Mouse (Mus musculus) limb, embryonic 12.5 days (tissue): ENCODE results near the gene Tbl1xr1. TPM values are rescaled to one million over a fixed set of nuclear protein-coding genes. Genes with fewer than 3 reads are reported as not detected.

Source experiments
- ATAC-seq: fragments of 200-750 bp; cut with Nextera tagmentation; 2 replicates; pipeline ENCODE4 v1.8.0; 2017; ENCODE audit warnings: low read depth, moderate TSS enrichment; ENCODE audit not compliant: insufficient number of reproducible peaks, insufficient read depth, low FRiP score, low TSS enrichment
- H3K27ac ChIP-seq: fragments of 300-500 bp; sonication (generic); 2 replicates; pipeline ENCODE4 v1.5.1; 2016; ENCODE audit warnings: mild to moderate bottlenecking, moderate library complexity
- H3K27me3 ChIP-seq: fragments of 300-500 bp; sonication (generic); 2 replicates; pipeline ENCODE4 v1.6.1; 2016; ENCODE audit warnings: mild to moderate bottlenecking, moderate library complexity
- H3K36me3 ChIP-seq: fragments of 300-500 bp; sonication (generic); 2 replicates; pipeline ENCODE4 v1.6.1; 2016; ENCODE audit warnings: mild to moderate bottlenecking, moderate library complexity
- H3K4me1 ChIP-seq: fragments of 300-500 bp; sonication (generic); replicated peaks from 2 replicates; pipeline ENCODE4 v1.6.1; 2016
- H3K4me2 ChIP-seq: fragments of 300-500 bp; sonication (generic); 2 replicates; pipeline ENCODE4 v1.6.1; 2016; ENCODE audit warnings: mild to moderate bottlenecking, moderate library complexity
- H3K4me3 ChIP-seq: fragments of 300-500 bp; sonication (generic); replicated peaks from 2 replicates; pipeline ENCODE4 v1.5.1; 2016; ENCODE audit warnings: mild to moderate bottlenecking
- H3K9ac ChIP-seq: fragments of 300-500 bp; sonication (generic); replicated peaks from 2 replicates; pipeline ENCODE4 v1.6.1; 2016; ENCODE audit warnings: mild to moderate bottlenecking, moderate library complexity
- H3K9me3 ChIP-seq: fragments of 300-500 bp; sonication (generic); 2 replicates; pipeline ENCODE4 v1.6.1; 2016; ENCODE audit warnings: mild to moderate bottlenecking, moderate library complexity
- WGBS: fragments of 180-500 bp; shearing (Covaris S2); methylation state at CpG from one replicate; pipeline ENCODE4 v1.1.7; 2016; 5-methylcytosine and 5-hydroxymethylcytosine counted together
- polyA plus RNA-seq: library from polyadenylated mRNA; unstranded; fragments of >200 nt; fragmentation: Nextera tagmentation; extraction: Ambion mirVana; gene quantifications from 2 replicates; pipeline ENCODE4 v1.2.1, GENCODE M21; 2016

The Tbl1xr1 gene
- polyA plus RNA-seq, 1 experiment from 2014 or later: 38.0 TPM

GRCm38 (mm10) chr3:22090431-22091265 lies 14.2 kb downstream of the Tbl1xr1 start:
- Histone ChIP-seq H3K9ac (no peak overlapping the region), H3K4me2 (no peak overlapping the region), H3K9me3 (no peaks in the 10 kb centered on the region), H3K27ac (0 out of 2 replicates have a peak overlapping the region, but pooled peaks have one; percentile 12), H3K4me3 (no peak overlapping the region), H3K4me1 (peaks cover 44% of the 10 kb centered on the region), H3K36me3 (peaks cover 3% of the 10 kb centered on the region; the same call in 1 of the 2 replicates), H3K27me3 (no peaks in the 10 kb centered on the region)
- no peak for ATAC-seq
- WGBS: 68% methylated on average over 8 of the region's 8 CpGs

GRCm38 (mm10) chr3:22091266-22091550 lies 14.8 kb downstream of the Tbl1xr1 start:
- no peak for ATAC-seq
- H3K9me3 ChIP-seq: no peaks in the 10 kb centered on the region
- no peak overlapping the region for H3K27ac ChIP-seq
- peaks cover 44% of the 10 kb centered on the region for H3K4me1 ChIP-seq
- no peak overlapping the region for H3K9ac ChIP-seq
- 78% methylated on average over 3 of the region's 3 CpGs for WGBS
- peaks cover 3% of the 10 kb centered on the region; the same call in 1 of the 2 replicates for H3K36me3 ChIP-seq
- no peak overlapping the region for H3K4me3 ChIP-seq
- no peak overlapping the region for H3K4me2 ChIP-seq
- no peaks in the 10 kb centered on the region for H3K27me3 ChIP-seq

DNA sequence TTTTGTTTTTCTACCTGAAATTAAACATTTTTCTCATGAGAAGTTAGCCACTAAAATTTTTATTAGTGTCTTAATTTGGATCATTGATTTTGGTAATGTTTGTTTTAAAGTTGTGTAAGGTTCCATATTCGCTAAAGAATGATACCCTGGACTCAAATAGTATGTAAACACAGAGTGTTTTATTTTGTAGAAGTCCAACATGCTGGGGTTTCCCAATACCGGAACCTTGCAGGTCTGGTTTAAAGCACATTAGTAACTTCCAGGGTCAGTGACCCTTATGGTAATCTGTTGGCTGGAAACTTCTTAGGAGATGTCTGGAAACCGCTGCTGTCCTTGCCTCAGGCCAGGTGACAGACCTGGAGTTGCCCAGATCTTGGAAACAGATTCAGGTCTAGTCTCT lies 15.2 kb downstream of the Tbl1xr1 start:
- 75% methylated on average over 3 of the region's 3 CpGs for WGBS
- H3K4me1 ChIP-seq: peaks cover 44% of the 10 kb centered on the region
- ATAC-seq: no peak
- no peak overlapping the region for H3K9ac ChIP-seq
- no peaks in the 10 kb centered on the region for H3K27me3 ChIP-seq
- H3K36me3 ChIP-seq: peaks cover 3% of the 10 kb centered on the region; the same call in 1 of the 2 replicates
- no peak overlapping the region for H3K4me2 ChIP-seq
- H3K4me3 ChIP-seq: no peak overlapping the region
- H3K27ac ChIP-seq: no peak overlapping the region
- H3K9me3 ChIP-seq: no peaks in the 10 kb centered on the region

DNA sequence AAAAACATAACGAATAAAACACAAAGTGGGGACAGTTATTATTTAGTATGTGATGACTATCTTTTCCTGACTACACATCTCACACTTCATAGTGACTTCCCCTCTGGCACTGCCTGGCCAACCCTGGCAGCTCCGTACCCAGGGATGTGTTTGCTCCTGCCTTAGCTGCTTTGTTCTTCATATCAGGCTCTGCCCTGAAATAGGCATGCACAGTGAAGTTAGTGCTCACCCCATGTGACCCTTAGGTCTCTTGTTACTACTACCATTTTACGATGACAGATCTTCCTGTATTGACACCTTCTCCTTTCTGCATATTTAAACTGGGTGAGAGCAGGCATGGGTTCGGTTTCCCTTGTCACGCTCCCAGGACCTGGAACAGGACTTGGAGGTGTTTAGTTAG lies 16.3 kb downstream of the Tbl1xr1 start:
- peaks cover 44% of the 10 kb centered on the region for H3K4me1 ChIP-seq
- H3K36me3 ChIP-seq: peaks cover 3% of the 10 kb centered on the region; the same call in 1 of the 2 replicates
- no peak overlapping the region for H3K4me2 ChIP-seq
- no peak overlapping the region for H3K9ac ChIP-seq
- 74% methylated on average over 5 of the region's 5 CpGs for WGBS
- no peak overlapping the region for H3K4me3 ChIP-seq
- no peak overlapping the region for H3K27ac ChIP-seq
- no peaks in the 10 kb centered on the region for H3K27me3 ChIP-seq
- H3K9me3 ChIP-seq: no peaks in the 10 kb centered on the region
- no peak for ATAC-seq

GRCm38 (mm10) chr3:22103986-22104515 lies 27.6 kb downstream of the Tbl1xr1 start:
- WGBS: 54% methylated on average over 5 of the region's 5 CpGs

GRCm38 (mm10) chr3:22105471-22105870 lies 29.0 kb downstream of the Tbl1xr1 start:
- no peak overlapping the region for H3K4me3 ChIP-seq
- 24% methylated on average over 6 of the region's 6 CpGs for WGBS
- H3K4me2 ChIP-seq: no peak overlapping the region
- peaks cover 4% of the 10 kb centered on the region; the same call in 1 of the 2 replicates for H3K9me3 ChIP-seq
- 0 out of 2 replicates have a peak, but pooled peaks cover 4% of the 10 kb centered on the region for H3K36me3 ChIP-seq
- no peak for ATAC-seq
- H3K27ac ChIP-seq: no peak overlapping the region
- H3K27me3 ChIP-seq: no peaks in the 10 kb centered on the region
- no peak overlapping the region for H3K9ac ChIP-seq
- peaks cover 28% of the 10 kb centered on the region for H3K4me1 ChIP-seq

More at GRCm38 (mm10) chr3:22103986-22104515, 27.6 kb downstream of the Tbl1xr1 start:
- Histone ChIP-seq H3K4me1 (peaks cover 34% of the 10 kb centered on the region), H3K9me3 (no peaks in the 10 kb centered on the region), H3K9ac (no peak overlapping the region), H3K4me2 (no peak overlapping the region), H3K36me3 (no peaks in the 10 kb centered on the region), H3K27ac (peak overlapping the region; percentile 50; the same call in 1 of the 2 replicates), H3K4me3 (no peak overlapping the region), H3K27me3 (no peaks in the 10 kb centered on the region)
- ATAC-seq: no peak

DNA sequence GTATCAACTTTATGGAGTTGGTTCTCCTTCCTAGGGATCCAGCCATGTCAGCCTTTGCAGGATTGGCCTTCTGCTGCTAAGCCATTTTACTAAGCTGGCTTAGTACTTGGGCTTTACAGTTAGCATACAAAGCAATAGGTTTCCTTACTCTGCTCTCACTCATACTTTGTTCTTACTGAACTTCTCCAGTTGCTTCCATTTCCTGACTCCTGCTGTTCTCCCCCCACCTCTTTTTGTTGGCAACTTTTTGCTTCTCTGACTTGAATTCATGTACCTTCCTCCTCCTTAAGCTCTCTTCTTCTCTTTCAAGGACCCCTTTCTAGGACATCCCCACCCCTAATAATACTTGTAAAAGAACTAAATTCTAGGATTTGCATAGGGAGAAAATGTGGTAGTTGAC lies 31.6 kb downstream of the Tbl1xr1 start:
- H3K4me3 ChIP-seq: no peak overlapping the region
- no peak overlapping the region for H3K27ac ChIP-seq
- H3K9ac ChIP-seq: no peak overlapping the region
- no peak overlapping the region for H3K4me2 ChIP-seq
- H3K36me3 ChIP-seq: 0 out of 2 replicates have a peak, but pooled peaks cover 4% of the 10 kb centered on the region
- no peaks in the 10 kb centered on the region for H3K27me3 ChIP-seq
- ATAC-seq: no peak
- H3K9me3 ChIP-seq: peaks cover 11% of the 10 kb centered on the region
- peaks cover 25% of the 10 kb centered on the region for H3K4me1 ChIP-seq

GRCm38 (mm10) chr3:22109651-22110050 lies 33.2 kb downstream of the Tbl1xr1 start:
- H3K4me3 ChIP-seq: no peak overlapping the region
- no peaks in the 10 kb centered on the region for H3K27me3 ChIP-seq
- H3K4me2 ChIP-seq: no peak overlapping the region
- ATAC-seq: no peak
- WGBS: 76% methylated on average over 1 of the region's 1 CpGs
- H3K36me3 ChIP-seq: 0 out of 2 replicates have a peak, but pooled peaks cover 4% of the 10 kb centered on the region
- peaks cover 16% of the 10 kb centered on the region for H3K4me1 ChIP-seq
- H3K9me3 ChIP-seq: peaks cover 11% of the 10 kb centered on the region
- H3K9ac ChIP-seq: no peak overlapping the region
- no peak overlapping the region for H3K27ac ChIP-seq

- Histone ChIP-seq H3K4me2 (no peak overlapping the region), H3K4me3 (no peak overlapping the region), H3K27me3 (no peaks in the 10 kb centered on the region), H3K36me3 (0 out of 2 replicates have a peak, but pooled peaks cover 4% of the 10 kb centered on the region), H3K27ac (no peak overlapping the region), H3K9ac (no peak overlapping the region), H3K4me1 (peaks cover 20% of the 10 kb centered on the region), H3K9me3 (peaks cover 11% of the 10 kb centered on the region)
- ATAC-seq: no peak
- WGBS: 91% methylated on average over 4 of the region's 4 CpGs
Observed at GRCm38 (mm10) chr3:22113773-22114172, 37.3 kb downstream of the Tbl1xr1 start.

DNA sequence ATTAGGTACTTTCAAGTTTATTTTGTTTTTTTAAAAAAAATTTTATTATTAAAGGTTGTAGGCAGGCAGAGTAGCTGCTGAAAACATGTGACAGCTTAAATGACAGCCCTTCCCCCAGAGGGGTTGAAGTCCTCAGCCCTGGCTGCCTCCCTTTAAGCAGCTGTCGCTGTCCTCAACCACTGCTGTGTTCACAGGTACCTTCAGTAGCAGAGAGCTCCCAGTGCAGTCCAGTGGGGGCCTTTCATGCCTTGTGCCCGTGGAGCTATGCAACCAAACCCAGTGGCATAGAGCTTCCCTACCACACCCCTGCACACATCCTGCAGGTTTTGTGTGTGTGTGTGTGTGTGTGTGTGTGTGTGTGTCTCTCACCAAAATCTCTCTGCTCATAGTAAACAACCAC lies 38.8 kb downstream of the Tbl1xr1 start:
- Histone ChIP-seq H3K9ac (no peak overlapping the region), H3K9me3 (peaks cover 6% of the 10 kb centered on the region), H3K4me3 (no peak overlapping the region), H3K4me2 (no peak overlapping the region), H3K27me3 (no peaks in the 10 kb centered on the region), H3K27ac (no peak overlapping the region), H3K4me1 (peaks cover 20% of the 10 kb centered on the region), H3K36me3 (no peaks in the 10 kb centered on the region)
- 0 out of 2 replicates have a peak, but pooled peaks have one; percentile 56 for ATAC-seq
- 45% methylated on average over 2 of the region's 2 CpGs for WGBS

GRCm38 (mm10) chr3:22115678-22116077 lies 39.2 kb downstream of the Tbl1xr1 start:
- no peak overlapping the region for H3K27ac ChIP-seq
- H3K4me2 ChIP-seq: no peak overlapping the region
- H3K36me3 ChIP-seq: no peaks in the 10 kb centered on the region
- ATAC-seq: no peak
- H3K27me3 ChIP-seq: no peaks in the 10 kb centered on the region
- 86% methylated on average over 3 of the region's 3 CpGs for WGBS
- H3K4me1 ChIP-seq: peaks cover 23% of the 10 kb centered on the region
- no peak overlapping the region for H3K4me3 ChIP-seq
- no peak overlapping the region for H3K9ac ChIP-seq
- peaks cover 6% of the 10 kb centered on the region for H3K9me3 ChIP-seq
